Mouse (Mus musculus): ENCODE data around the gene Mcf2l.

Mcf2l gene

GRCm38 (mm10) chr8:12873357-12874046 lies at the start of gene Mcf2l:
TSS of gene Mcf2l (plus strand) at chr8:12873806.
- peak; percentile 74 for DNase-seq

GRCm38 (mm10) chr8:12824562-12824961 lies 49.0 kb upstream of the Mcf2l start:
- DNase-seq: no peak

- DNase-seq: no peak
Observed at GRCm38 (mm10) chr8:12825236-12825635, 48.4 kb upstream of the Mcf2l start.

GRCm38 (mm10) chr8:12825686-12826237 lies 47.8 kb upstream of the Mcf2l start:
- DNase-seq: no peak

- DNase-seq: no peak
Observed at GRCm38 (mm10) chr8:12827124-12827523, 46.5 kb upstream of the Mcf2l start.

- DNase-seq: no peak
Observed at GRCm38 (mm10) chr8:12828298-12828697, 45.3 kb upstream of the Mcf2l start.

GRCm38 (mm10) chr8:12829381-12829780 lies 44.2 kb upstream of the Mcf2l start:
- no peak for DNase-seq

- DNase-seq: no peak
Observed at GRCm38 (mm10) chr8:12831659-12832589, 41.7 kb upstream of the Mcf2l start.

GRCm38 (mm10) chr8:12833616-12834015 lies 40.0 kb upstream of the Mcf2l start:
- no peak for DNase-seq

- no peak for DNase-seq
Observed at GRCm38 (mm10) chr8:12840834-12841233, 32.8 kb upstream of the Mcf2l start.

- no peak for DNase-seq
Observed at GRCm38 (mm10) chr8:12842342-12842995, 31.1 kb upstream of the Mcf2l start.

GRCm38 (mm10) chr8:12844347-12844950 lies 29.2 kb upstream of the Mcf2l start:
- DNase-seq: no peak

- DNase-seq: no peak
Observed at GRCm38 (mm10) chr8:12846447-12846846, 27.2 kb upstream of the Mcf2l start.

- no peak for DNase-seq
Observed at GRCm38 (mm10) chr8:12851241-12851640, 22.4 kb upstream of the Mcf2l start.

GRCm38 (mm10) chr8:12856038-12856437 lies 17.6 kb upstream of the Mcf2l start:
- DNase-seq: no peak

- no peak for DNase-seq
Observed at GRCm38 (mm10) chr8:12863061-12863460, 10.5 kb upstream of the Mcf2l start.

GRCm38 (mm10) chr8:12863608-12864007 lies 10.0 kb upstream of the Mcf2l start:
- DNase-seq: no peak

- DNase-seq: no peak
Observed at GRCm38 (mm10) chr8:12865790-12866189, 7.8 kb upstream of the Mcf2l start.

- DNase-seq: no peak
Observed at GRCm38 (mm10) chr8:12869661-12870060, 3.9 kb upstream of the Mcf2l start.

GRCm38 (mm10) chr8:12870656-12871055 lies 3.0 kb upstream of the Mcf2l start:
- no peak for DNase-seq

GRCm38 (mm10) chr8:12871461-12871860 lies 2.1 kb upstream of the Mcf2l start:
- no peak for DNase-seq

GRCm38 (mm10) chr8:12872983-12873356 lies 636 bp upstream of the Mcf2l start:
- no peak for DNase-seq
